Mouse (Mus musculus) brown adipose tissue, adult 24 weeks (tissue): ENCODE measurements around the gene Glipr1l1. TPM values are rescaled to one million over a fixed set of nuclear protein-coding genes. Genes with fewer than 3 reads are reported as not detected.
"Not testable (repeated sequence)": the region's sequence is repeated elsewhere in the genome, so short reads cannot be mapped to it uniquely, and the experiment has no call there.

Experiments
- H3K27ac ChIP-seq: fragments of 200-500 bp; replicated peaks from 2 replicates; pipeline ENCODE4 v1.5.1; 2012; ENCODE audit warnings: low read depth, mild to moderate bottlenecking, low read length
- H3K4me1 ChIP-seq: fragments of 200-500 bp; 2 replicates; pipeline ENCODE4 v1.6.1; 2012; ENCODE audit warnings: low read length, mixed read lengths; ENCODE audit not compliant: control insufficient read depth, insufficient read depth, insufficient read length
- H3K4me3 ChIP-seq: fragments of 200-500 bp; 2 replicates; pipeline ENCODE4 v1.5.1; 2012; ENCODE audit warnings: low read depth, mild to moderate bottlenecking, low read length, moderate library complexity; ENCODE audit not compliant: insufficient read depth
- polyA plus RNA-seq: library from polyadenylated mRNA; stranded (reverse); fragments of >200 nt; gene quantifications from 2 replicates; pipeline ENCODE4 v1.2.4, GENCODE M21; 2012; ENCODE audit not compliant: missing spikeins, insufficient read depth, insufficient read length

The Glipr1l1 gene
- not detected in 2 replicates for polyA plus RNA-seq

DNA sequence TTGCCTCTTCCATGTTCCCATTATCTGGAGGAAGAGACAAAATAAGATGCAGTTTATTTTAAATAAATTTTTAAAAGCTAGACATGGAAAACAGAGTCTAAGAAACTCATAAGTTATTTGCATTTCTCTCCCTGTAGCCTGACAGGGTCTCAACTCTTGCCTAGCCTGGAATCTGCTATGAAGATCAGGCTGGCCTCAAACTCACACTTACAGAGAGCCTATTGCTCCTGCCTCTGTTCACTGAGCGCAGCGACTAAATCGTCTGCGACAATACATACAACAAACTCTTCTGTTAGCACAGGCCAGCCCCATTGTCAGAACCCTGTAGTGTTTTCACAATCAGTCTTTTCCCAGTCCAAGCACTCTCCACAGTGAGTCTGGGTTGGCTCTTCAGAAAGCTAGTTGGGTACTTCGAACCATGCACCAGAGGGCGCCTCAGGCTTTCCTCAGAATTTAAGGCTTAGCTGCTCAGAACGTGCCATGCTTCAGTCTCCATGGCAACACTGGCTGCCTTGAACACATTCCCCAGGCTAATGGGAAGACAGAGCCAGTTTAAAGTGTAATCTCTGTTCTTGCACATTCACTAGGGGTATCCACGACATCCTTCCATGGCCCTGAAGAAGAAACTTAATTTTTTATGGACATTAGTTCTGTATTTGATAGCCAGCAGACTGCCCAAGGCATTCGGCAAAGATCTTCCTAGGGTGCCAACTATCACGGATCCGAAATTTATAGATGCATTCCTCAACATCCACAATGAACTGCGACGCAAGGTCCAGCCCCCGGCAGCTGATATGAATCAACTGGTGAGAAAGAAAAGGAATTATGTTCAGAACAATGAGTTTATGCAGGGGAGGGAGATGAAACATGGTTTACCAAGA, at the start of gene Glipr1l1:
Glipr1l1 (plus strand) TSS at position 488 of the 881 bp plus-strand sequence.
- H3K27ac ChIP-seq = no peak within 1 kb of the TSS
- H3K4me1 ChIP-seq = no peaks in the 10 kb centered on the region
- no peak within 1 kb of the TSS for H3K4me3 ChIP-seq

- Histone ChIP-seq H3K4me3 (no peak overlapping the region), H3K4me1 (no peaks in the 10 kb centered on the region), H3K27ac (no peak overlapping the region)
These were observed 36.4 kb upstream of the Glipr1l1 start for GRCm38 (mm10) chr10:112023585-112023984.

- H3K4me1 ChIP-seq, H3K27ac ChIP-seq, H3K4me3 ChIP-seq: not testable (repeated sequence)
These were observed 31.3 kb upstream of the Glipr1l1 start for GRCm38 (mm10) chr10:112028689-112029088.

DNA sequence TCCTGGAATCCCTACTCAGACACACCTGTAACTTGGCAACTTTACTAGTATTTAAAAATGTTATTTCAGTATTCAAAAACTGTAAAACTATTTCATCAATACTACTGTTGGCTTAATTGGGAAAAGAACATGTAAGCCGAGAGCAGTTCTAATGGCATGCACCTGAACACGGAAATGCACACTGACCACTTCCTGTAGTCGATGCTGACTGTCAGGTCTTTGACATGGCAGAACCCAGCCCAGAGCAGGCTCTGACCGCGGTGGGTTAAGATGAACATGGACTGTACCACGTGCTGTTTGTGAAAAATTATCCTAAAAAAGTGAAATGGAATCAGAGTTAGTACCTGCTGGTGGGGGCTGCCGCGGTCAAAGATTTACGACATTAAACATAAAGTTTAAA, 16.5 kb upstream of the Glipr1l1 start:
- not testable (repeated sequence) for H3K4me3 ChIP-seq, H3K4me1 ChIP-seq, H3K27ac ChIP-seq

DNA sequence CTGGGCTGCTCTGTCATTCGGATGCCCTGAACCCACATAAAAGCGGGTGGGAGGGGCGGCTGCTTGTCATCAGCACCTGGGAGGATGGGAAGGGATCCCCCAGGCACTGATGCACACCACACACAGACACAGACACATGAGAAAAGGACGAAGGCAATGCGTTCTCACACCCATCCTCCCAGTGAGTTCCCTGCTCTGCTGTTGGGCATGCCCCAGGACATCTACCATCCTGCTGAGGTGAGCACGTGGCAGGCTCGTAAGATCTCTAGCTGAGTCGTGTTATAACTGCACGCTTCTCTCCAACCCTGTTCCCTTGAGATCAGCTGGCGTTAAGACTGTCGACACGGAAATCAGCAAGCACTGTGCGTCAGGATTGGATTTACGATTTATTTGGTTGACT, 15.7 kb upstream of the Glipr1l1 start:
- not testable (repeated sequence) for H3K27ac ChIP-seq, H3K4me3 ChIP-seq, H3K4me1 ChIP-seq

GRCm38 (mm10) chr10:112051220-112051619, 8.8 kb upstream of the Glipr1l1 start:
- Histone ChIP-seq H3K4me3 (no peak overlapping the region), H3K27ac (no peak overlapping the region), H3K4me1 (no peaks in the 10 kb centered on the region)

DNA sequence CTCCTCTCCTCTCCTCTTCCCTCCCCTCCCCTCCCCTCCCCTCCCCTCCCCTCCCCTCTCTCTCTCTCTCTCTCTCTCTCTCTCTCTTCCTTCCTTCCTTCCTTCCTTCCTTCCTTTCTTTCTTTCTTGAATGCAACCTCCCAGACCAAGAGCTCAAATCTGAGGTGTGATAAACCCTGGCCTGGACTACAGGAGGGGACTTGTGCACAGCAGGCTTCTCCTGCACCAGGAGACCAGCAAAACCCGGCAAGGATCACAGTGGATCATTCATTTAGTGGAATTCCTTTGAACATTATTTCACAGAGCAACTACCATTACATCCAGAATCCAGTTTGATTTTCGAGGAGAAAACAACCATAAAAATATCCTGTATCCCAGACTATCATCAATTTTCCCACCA, 8.0 kb upstream of the Glipr1l1 start:
- H3K4me3 ChIP-seq, H3K27ac ChIP-seq, H3K4me1 ChIP-seq: not testable (repeated sequence)

GRCm38 (mm10) chr10:112060583-112060934, 570 bp downstream of the Glipr1l1 start:
- H3K4me3 ChIP-seq, H3K27ac ChIP-seq, H3K4me1 ChIP-seq: not testable (repeated sequence)

- Histone ChIP-seq H3K4me1 (no peaks in the 10 kb centered on the region), H3K27ac (no peak overlapping the region), H3K4me3 (no peak overlapping the region)
These were observed 20.1 kb downstream of the Glipr1l1 start for GRCm38 (mm10) chr10:112080044-112080443.

- Histone ChIP-seq H3K27ac (no peak within 1 kb of the TSS; the same call in 1 of the 2 replicates), H3K4me3 (no peak within 1 kb of the TSS), H3K4me1 (no peaks in the 10 kb centered on the region)
These were observed 23.2 kb downstream of the Glipr1l1 start, which contains the start of gene Glipr1l2 for GRCm38 (mm10) chr10:112083157-112083556. Glipr1l2 (plus strand) TSS chr10:112083354.

- not testable (repeated sequence) for H3K4me3 ChIP-seq, H3K4me1 ChIP-seq, H3K27ac ChIP-seq
These were observed 45.8 kb downstream of the Glipr1l1 start for GRCm38 (mm10) chr10:112105785-112106184.

- H3K27ac ChIP-seq = no peak overlapping the region
- no peak overlapping the region for H3K4me3 ChIP-seq
- no peaks in the 10 kb centered on the region for H3K4me1 ChIP-seq
These were observed 50.4 kb downstream of the Glipr1l1 start for GRCm38 (mm10) chr10:112110401-112110800.

GRCm38 (mm10) chr10:112125090-112125489, 65.1 kb downstream of the Glipr1l1 start:
- not testable (repeated sequence) for H3K27ac ChIP-seq

GRCm38 (mm10) chr10:112127682-112128230, 67.8 kb downstream of the Glipr1l1 start:
- not testable (repeated sequence) for H3K27ac ChIP-seq, H3K4me1 ChIP-seq, H3K4me3 ChIP-seq

More at GRCm38 (mm10) chr10:112125090-112125489, 65.1 kb downstream of the Glipr1l1 start:
- not testable (repeated sequence) for H3K4me3 ChIP-seq, H3K4me1 ChIP-seq
